Mouse (Mus musculus): ENCODE data around the gene Gm26602.

DNA sequence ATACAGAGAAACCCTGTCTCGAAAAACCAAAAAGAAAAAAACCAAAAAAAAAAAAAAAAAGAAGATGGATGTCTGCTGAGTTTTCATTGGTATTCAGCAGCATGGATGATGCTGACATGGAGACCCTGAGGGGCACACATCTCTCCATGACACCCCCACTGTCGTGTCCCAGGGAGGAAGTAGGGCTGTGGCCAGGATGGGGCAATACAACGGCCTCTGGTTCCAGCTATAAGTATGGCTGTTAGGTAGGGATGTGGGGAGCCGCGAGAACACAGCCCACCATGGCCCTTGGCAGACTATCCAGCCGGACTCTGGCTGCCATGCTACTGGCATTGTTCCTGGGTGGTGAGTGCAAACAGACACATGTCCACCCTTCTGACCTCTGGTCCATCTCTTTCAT, 24.6 kb upstream of the Gm26602 start, which contains the start of gene Elane:
- no peak for TF ChIP-seq SRF (IDR thresholded peaks at IDR 0.05; ENCODE audit: control insufficient read depth, insufficient read length, low read depth)
- no peak for TF ChIP-seq POLR2A (IDR thresholded peaks at IDR 0.05; ENCODE audit: insufficient read length, low read depth)
- no peak for TF ChIP-seq TCF12 (IDR thresholded peaks at IDR 0.05; ENCODE audit: insufficient read depth, poor library complexity, severe bottlenecking)
- no peak for TF ChIP-seq USF1 (IDR thresholded peaks at IDR 0.05; ENCODE audit: low read depth)
- no peak for TF ChIP-seq E2F4 (IDR thresholded peaks at IDR 0.05; ENCODE audit: insufficient read depth)
- TF ChIP-seq POLR2AphosphoS2 (IDR thresholded peaks at IDR 0.05; ENCODE audit: insufficient read length, low read depth), result no peak
- no peak for TF ChIP-seq MYOG (IDR thresholded peaks at IDR 0.05; ENCODE audit: control insufficient read depth in 1 of 3, insufficient read depth in 1 of 3, insufficient read length in 2 of 3, low read depth in 2 of 3)
- no peak for TF ChIP-seq TCF3 (IDR thresholded peaks at IDR 0.05; ENCODE audit: insufficient read length, low read depth)
- no peak for TF ChIP-seq CEBPB (IDR thresholded peaks at IDR 0.05; ENCODE audit: insufficient read depth, poor library complexity, severe bottlenecking)
- TF ChIP-seq MYOD1 (IDR thresholded peaks at IDR 0.05; ENCODE audit: control insufficient read depth in 1 of 3, insufficient read length in 2 of 3, low read depth in 2 of 3), result no peak
- TF ChIP-seq MAX (IDR thresholded peaks at IDR 0.05; ENCODE audit: low read depth), result no peak
- no peak for TF ChIP-seq REST (IDR thresholded peaks at IDR 0.05; ENCODE audit: insufficient read depth, insufficient read length)

All from myocyte (in vitro differentiated cells).